9 mouse cellular contexts compared by ENCODE assay signal in the genomic region with DNA sequence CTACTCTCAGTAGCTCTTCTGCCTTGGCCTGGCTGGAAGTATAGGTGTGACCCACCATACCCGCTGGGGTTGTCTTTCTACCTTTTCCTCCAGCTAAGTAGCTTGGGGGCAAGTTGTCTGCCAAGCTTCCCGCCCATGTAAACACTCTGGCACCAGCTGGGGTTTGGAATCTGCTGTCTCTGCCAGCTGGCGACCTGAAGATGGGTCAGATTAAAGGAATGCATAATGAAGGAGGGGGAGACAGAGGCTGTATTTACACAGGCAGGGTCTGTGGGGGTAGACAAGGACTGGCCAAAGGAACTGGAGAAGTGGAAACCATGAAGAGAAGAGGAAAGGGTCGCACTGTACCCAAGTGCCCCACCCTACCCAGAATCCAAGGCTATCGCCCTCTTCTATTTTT. TPM values are rescaled to one million over a fixed set of nuclear protein-coding genes. Genes with fewer than 3 reads are reported as not detected.
DNase-seq lines count a peak whose midpoint lies in the region; ATAC-seq and TF ChIP-seq lines count a peak whose summit lies in the region.
"Had no signal": no experiment of that assay in that cellular context is flagged by ENCODE, and none has a peak within 500 bp of the region (broad histone marks: within the 10 kb centered on the region; RNA-seq: fewer than 3 reads in every experiment).

No protein-coding gene starts in this region.

- H3K9ac ChIP-seq in midbrain, postnatal 0 days (replicated peaks; ENCODE audit: low read length, poor library complexity, severe bottlenecking), result no peak overlapping the region
- H3K9ac ChIP-seq: embryonic facial prominence, embryonic 12.5 days had no signal

- peaks cover 31% of the 10 kb centered on the region for H3K4me1 ChIP-seq in hindbrain, embryonic 10.5 days (replicated peaks)
- H3K4me1 ChIP-seq in midbrain, postnatal 0 days (ENCODE audit: insufficient read depth, low read length), result 0 out of 2 replicates have a peak, but pooled peaks cover 5% of the 10 kb centered on the region

- no peak overlapping the region for H3K4me2 ChIP-seq in midbrain, postnatal 0 days (ENCODE audit: low read depth, low read length, poor library complexity, severe bottlenecking)
- H3K4me2 ChIP-seq: embryonic facial prominence, embryonic 12.5 days had no signal

- no peak for TF ChIP-seq CTCF in midbrain, postnatal 0 days (IDR thresholded peaks at IDR 0.05)

- intact Hi-C loops in gastrocnemius, postnatal 14 days (cut with DNase I; ENCODE audit: low total_unique reads), result no loop called here

- no peaks in the 10 kb centered on the region for H3K27me3 ChIP-seq in hindbrain, embryonic 10.5 days (ENCODE audit: insufficient read depth, poor library complexity, severe bottlenecking)
- no peaks in the 10 kb centered on the region for H3K27me3 ChIP-seq in midbrain, postnatal 0 days (ENCODE audit: insufficient read depth, low read length)
- H3K27me3 ChIP-seq: embryonic facial prominence, embryonic 12.5 days had no signal

- peak; percentile 64; the same call in 1 of the 2 replicates for ATAC-seq in midbrain, postnatal 0 days (ENCODE audit: low FRiP score)
- ATAC-seq in megakaryocyte-erythroid progenitor cell, adult 5-6 weeks (replicated peaks; ENCODE audit: low FRiP score, low TSS enrichment, poor library complexity, severe bottlenecking), result no peak

- H3K27ac ChIP-seq in hindbrain, embryonic 10.5 days, result peak overlapping the region; percentile 80
- H3K27ac ChIP-seq in midbrain, postnatal 0 days (ENCODE audit: low read depth, low read length), result no peak overlapping the region

- no peaks in the 10 kb centered on the region for H3K9me3 ChIP-seq in hindbrain, embryonic 10.5 days
- no peaks in the 10 kb centered on the region for H3K9me3 ChIP-seq in midbrain, postnatal 0 days (ENCODE audit: low read length)
- H3K9me3 ChIP-seq: embryonic facial prominence, embryonic 12.5 days had no signal

- no peaks in the 10 kb centered on the region for H3K36me3 ChIP-seq in hindbrain, embryonic 10.5 days
- H3K36me3 ChIP-seq in midbrain, postnatal 0 days (ENCODE audit: insufficient read depth, low read length), result no peaks in the 10 kb centered on the region
- H3K36me3 ChIP-seq: embryonic facial prominence, embryonic 12.5 days had no signal

- WGBS in hindbrain, embryonic 10.5 days, result 50% methylated on average over 5 of the region's 5 CpGs
- 26% methylated on average over 5 of the region's 5 CpGs for WGBS in midbrain, postnatal 0 days

- no peak overlapping the region for H3K4me3 ChIP-seq in hindbrain, embryonic 10.5 days
- H3K4me3 ChIP-seq in midbrain, postnatal 0 days (ENCODE audit: low read depth, low read length), result no peak overlapping the region
- H3K4me3 ChIP-seq: embryonic facial prominence, embryonic 12.5 days had no signal

- DNase-seq in gastrocnemius, postnatal 14 days, result peak; percentile 24
- no peak for DNase-seq in gastrocnemius, postnatal 10 days
- peak; percentile 46 for DNase-seq in ovary, adult 18-20 months (ENCODE audit: low spot score)
- no peak for DNase-seq in ovary, postnatal 10 days (ENCODE audit: low spot score)
- DNase-seq in hindbrain, embryonic 10.5 days (ENCODE audit: low spot score), result no peak
- DNase-seq in midbrain, postnatal 0 days (ENCODE audit: low spot score), result peak; percentile 61
- no peak for DNase-seq in thymus, postnatal 0 days (ENCODE audit: low spot score)

RNA-seq across cellular contexts. Expression of a gene that starts 26.4 kb away (rescaled TPM):
- total RNA-seq in gastrocnemius, postnatal 14 days (2021), result 1 to 10 TPM; 8.7 to 9.7 TPM
- 10 to 100 TPM; 10.6 to 19.5 TPM for total RNA-seq in gastrocnemius, postnatal 10 days (2021)
- 5.0 and 6.3 TPM in 2 replicates for polyA plus RNA-seq in hindbrain, embryonic 10.5 days (2016; fragmentation: Nextera tagmentation; extraction: Ambion mirVana)
- total RNA-seq in midbrain, postnatal 0 days (2014; rRNA removed), result 2.1 and 2.5 TPM in 2 replicates
- polyA plus RNA-seq in midbrain, postnatal 0 days (2015; fragmentation: Nextera tagmentation; extraction: Ambion mirVana), result 1.4 and 1.5 TPM in 2 replicates
- total RNA-seq in megakaryocyte-erythroid progenitor cell, adult 5-6 weeks (2014; fragmentation: Nextera tagmentation), result 1.8 and 2.9 TPM in 2 replicates
- 0.19 and 1.1 TPM in 2 replicates for total RNA-seq in megakaryocyte-erythroid progenitor cell, adult 5-6 weeks (2017)
- 3.1 and 3.6 TPM in 2 replicates for polyA plus RNA-seq in thymus, postnatal 0 days (2015; fragmentation: Nextera tagmentation; extraction: Ambion mirVana)

Comparison
In these comparisons a context has a peak if more than half of its experiments do, and no peak if none do; other contexts are left out.
1. DNase-seq: peak in gastrocnemius, postnatal 14 days (single experiment), ovary, adult 18-20 months (single experiment) and midbrain, postnatal 0 days (single experiment); none in gastrocnemius, postnatal 10 days (single experiment), ovary, postnatal 10 days (single experiment), hindbrain, embryonic 10.5 days (single experiment) and thymus, postnatal 0 days (single experiment).